Mouse (Mus musculus): ENCODE data around the gene Slc27a3.

Gene Slc27a3

GRCm38 (mm10) chr3:90340177-90340576, 49.6 kb downstream of the Slc27a3 start:
- no peak for DNase-seq (ENCODE audit: low read depth)

- DNase-seq (ENCODE audit: low read depth): no peak
Measured at GRCm38 (mm10) chr3:90338190-90338589, 51.5 kb downstream of the Slc27a3 start.

- no peak for DNase-seq (ENCODE audit: low read depth)
Measured at GRCm38 (mm10) chr3:90335517-90335916, 54.2 kb downstream of the Slc27a3 start.

Measured in naive thymus-derived CD4-positive, alpha-beta T cell, adult 2 months (primary cell).